Mouse (Mus musculus) lung, postnatal 10 days (tissue): ENCODE measurements around the gene Atp6v1fnb.
A peak's percentile ranks its signal among the peaks of the same experiment; 100 is the strongest.

Source experiments
- DNase-seq: peaks from one replicate; pipeline ENCODE4 v3.0.0; 2021

The Atp6v1fnb gene

DNA sequence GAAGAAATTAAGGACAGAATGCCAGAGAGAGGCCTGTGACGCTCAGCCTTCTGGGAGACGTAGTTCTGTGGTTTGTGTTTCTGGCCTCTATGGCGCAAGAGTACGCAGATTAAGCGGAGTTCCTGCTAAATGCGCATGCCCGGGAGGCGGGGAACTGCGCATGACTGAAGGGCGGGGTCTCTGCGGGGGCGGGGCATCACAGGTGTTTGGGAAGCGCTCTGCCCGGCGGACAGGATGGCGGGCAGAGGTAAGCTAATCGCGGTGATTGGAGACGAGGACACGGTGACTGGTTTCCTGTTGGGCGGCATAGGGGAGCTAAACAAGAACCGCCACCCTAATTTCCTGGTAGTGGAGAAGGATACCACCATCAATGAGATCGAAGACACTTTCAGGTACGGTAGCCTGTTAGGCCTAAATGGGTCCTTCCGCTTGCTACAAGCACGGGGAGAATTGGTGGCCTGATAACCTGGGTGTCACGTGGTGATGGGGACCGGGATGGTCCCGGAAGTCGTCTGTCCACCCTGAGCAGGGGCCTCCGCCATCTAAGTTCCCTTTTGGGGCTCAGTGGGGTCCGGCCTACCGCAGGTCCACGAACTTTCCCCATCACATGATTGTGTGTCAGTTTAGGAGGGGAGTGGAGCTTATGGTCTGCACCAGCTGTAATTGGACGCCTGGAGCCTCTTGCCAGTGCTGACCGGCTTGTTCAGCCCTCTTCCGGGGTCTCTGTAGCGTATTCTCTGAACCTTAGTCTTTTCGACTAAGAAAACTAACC is 3.5 kb upstream of the Atp6v1fnb start, which contains the start of gene Atp6v1f:
Atp6v1f (plus strand) TSS at position 136 of the 772 bp plus-strand sequence.
- DNase-seq = peak; percentile 95

DNA sequence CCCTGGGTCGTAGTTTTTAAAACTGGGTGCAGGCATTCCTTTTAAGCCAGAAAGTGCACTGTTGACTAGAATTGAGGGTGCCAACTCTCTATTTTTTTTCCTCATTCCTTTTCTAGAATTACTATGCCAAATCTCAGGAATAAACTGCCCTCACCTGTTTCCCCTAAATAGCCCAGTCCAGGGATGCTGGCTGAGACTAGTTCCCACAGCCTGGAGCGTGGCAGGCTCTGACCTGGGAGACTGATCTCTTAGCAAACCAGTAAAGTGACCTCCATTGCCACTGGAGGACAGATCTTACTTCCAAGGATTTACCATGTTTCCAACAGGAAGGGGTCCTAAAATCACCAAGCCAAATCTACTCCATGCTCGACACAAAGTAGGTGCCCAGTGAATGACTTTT is 2.4 kb upstream of the Atp6v1fnb start:
- no peak for DNase-seq

GRCm38 (mm10) chr6:29473941-29474691 is 2.9 kb downstream of the Atp6v1fnb start:
- peak; percentile 88 for DNase-seq

GRCm38 (mm10) chr6:29474736-29475135 is 3.5 kb downstream of the Atp6v1fnb start:
- no peak for DNase-seq

- no peak for DNase-seq
Observed at GRCm38 (mm10) chr6:29482691-29483090, 11.5 kb downstream of the Atp6v1fnb start.

- peak; percentile 85 for DNase-seq
Observed at GRCm38 (mm10) chr6:29484716-29485559, 13.7 kb downstream of the Atp6v1fnb start.

- no peak for DNase-seq
Observed at GRCm38 (mm10) chr6:29485951-29486350, 14.7 kb downstream of the Atp6v1fnb start.

DNA sequence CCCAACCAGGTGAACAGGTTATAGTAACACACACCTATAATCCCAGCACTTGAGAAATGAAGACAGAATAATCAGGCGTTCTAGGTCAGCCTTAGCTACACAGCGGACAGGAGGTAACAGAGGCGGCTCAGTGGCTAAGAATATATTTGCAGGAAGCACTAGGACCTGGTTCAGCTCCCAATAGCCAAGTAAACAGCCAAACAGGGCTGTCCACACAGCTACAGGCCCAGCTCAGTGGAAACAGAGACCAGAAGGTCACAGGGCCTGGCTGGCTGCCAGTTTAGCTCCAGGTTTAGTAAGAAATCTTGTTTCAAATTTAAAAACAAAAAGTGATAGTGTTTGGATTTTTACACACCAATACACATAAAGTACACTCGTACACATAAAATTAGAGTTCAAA is 22.9 kb downstream of the Atp6v1fnb start:
- DNase-seq = peak; percentile 46

GRCm38 (mm10) chr6:29496270-29496669 is 25.0 kb downstream of the Atp6v1fnb start:
- no peak for DNase-seq

- DNase-seq = no peak
Observed at GRCm38 (mm10) chr6:29497791-29498190, 26.6 kb downstream of the Atp6v1fnb start.

DNA sequence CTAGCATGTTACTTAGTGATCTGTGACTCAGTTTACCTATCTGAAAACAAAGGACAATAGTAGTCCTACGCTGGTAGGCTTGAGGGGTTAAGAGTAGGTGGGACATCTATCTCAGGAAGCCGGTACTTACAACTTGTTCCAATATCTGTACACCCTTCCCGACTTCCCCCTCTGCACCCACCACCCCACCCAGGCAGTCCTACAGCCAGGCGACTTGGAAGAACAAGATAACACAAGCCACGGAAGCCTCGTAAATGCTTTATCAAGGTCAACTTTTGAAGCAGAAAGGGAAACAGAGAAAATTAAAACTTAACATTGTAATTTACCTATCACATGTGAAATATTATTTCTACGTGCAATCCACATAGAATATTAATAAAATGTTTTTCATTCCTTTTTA is 28.9 kb downstream of the Atp6v1fnb start:
- no peak for DNase-seq

GRCm38 (mm10) chr6:29500810-29501209 is 29.6 kb downstream of the Atp6v1fnb start:
- DNase-seq = no peak

DNA sequence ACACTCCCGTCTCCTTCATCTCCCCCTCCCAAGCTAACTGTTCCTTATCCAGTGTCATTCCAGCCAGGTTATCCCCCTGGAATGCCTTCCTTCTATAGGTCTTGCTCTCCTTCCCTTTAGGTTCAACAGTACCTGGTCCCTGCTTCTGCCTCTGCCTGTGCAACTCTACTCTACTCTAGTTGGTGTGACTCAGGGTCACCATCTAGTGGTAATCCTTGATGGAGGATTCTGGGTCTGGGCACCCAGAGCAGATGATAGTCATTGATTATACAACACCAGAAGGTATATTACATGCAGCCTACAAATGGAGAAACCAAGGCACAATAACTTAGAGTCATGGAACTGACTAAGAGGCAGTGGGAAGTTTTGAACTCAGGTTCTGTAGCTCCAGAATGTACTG is 30.4 kb downstream of the Atp6v1fnb start:
- DNase-seq = no peak

DNA sequence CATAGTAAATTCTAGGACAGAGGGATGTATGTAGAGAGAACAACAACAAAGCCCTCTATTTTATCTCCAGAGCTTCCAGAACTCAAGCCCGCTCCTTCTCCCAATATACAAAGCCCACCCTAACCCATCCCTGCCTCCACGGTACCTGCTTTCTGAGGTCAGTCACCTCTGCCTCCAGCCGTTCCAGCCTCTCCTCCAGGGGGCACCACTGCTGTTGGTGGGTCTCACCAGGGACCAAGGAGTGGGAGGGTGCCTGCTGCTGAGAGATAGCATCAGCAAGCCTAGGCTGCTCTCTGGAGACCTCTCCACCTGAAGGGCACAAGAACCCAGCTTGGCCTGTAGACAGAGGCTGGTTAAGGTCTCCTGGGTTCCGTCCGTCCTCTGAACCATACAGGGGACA is 34.3 kb downstream of the Atp6v1fnb start:
- no peak for DNase-seq

DNA sequence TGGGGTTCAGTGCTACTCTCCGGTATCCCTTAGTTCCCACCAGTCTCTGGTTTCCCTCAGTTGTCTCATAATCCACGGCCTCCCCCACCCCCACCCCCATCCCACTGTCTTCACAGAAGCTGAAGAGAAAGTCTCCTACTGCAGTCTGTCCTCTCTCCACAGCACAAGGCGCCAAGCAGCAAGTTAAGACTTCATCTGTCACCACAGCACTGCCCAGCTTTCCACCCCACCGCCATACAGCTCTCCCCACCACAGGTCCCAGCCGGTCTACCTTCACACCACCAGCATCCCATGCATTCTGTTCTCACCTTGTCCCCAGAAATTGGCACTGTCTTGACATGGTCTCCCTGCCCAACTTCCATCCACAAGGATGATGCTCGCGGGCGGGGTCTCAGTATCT is 35.6 kb downstream of the Atp6v1fnb start:
- no peak for DNase-seq

DNA sequence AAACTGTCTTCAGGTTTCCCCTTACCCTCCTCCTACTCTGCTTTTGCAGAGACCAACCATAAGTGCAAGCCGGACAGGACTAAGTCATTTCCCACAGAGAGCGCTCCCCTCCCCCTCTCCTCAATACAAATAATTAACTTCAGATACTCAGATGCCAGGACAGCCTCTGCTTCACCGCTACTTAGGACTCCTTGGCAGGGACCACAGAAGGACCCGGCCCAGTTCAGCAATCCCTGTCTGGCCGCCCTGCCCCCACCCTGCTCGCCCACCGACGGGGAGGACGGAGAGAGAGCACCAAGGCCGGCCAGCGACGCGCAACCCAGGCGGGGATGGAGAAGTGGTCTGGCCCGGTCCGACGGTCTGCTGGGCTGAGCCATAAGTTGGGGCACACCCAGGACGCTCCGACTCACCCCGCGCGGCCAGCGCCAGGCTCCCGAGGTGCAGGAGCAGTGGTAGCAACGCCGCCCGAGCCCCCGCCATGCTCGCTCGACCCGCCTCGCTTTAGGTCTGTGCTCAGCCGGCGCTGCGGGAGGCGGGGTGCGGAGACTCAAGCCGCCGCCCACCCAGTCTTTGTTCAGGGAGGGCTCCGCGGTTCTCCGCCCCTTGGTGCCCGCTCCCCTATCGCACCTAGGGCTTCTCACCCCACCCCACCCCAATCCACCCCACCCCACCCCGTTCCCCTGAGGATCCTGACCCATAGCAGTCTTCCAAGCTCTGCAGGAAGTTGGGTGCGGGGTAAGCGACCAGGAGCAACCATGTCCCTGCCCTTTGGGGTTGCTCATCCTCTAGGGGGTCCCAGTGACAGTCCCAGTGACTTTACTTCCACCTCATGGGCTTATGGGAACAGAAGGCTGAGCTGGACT is 36.4 kb downstream of the Atp6v1fnb start, which contains the start of gene Kcp:
Kcp (minus strand) TSS at position 506 of the 863 bp plus-strand sequence.
- DNase-seq = peak; percentile 46

- DNase-seq = no peak
Observed at GRCm38 (mm10) chr6:29509086-29509485, 37.8 kb downstream of the Atp6v1fnb start.

- DNase-seq = peak; percentile 67
Observed at GRCm38 (mm10) chr6:29513284-29513683, 42.0 kb downstream of the Atp6v1fnb start.

GRCm38 (mm10) chr6:29517139-29517538 is 45.9 kb downstream of the Atp6v1fnb start:
- peak; percentile 87 for DNase-seq

- DNase-seq = no peak
Observed at GRCm38 (mm10) chr6:29522626-29523300, 51.5 kb downstream of the Atp6v1fnb start.
